ENCODE assay signal across 15 mouse cellular contexts in genomic region chr17:86798951-86799350, GRCm38 (mm10). TPM values are rescaled to one million over a fixed set of nuclear protein-coding genes. Genes with fewer than 3 reads are reported as not detected.
DNase-seq lines count a peak whose midpoint lies in the region; ATAC-seq and TF ChIP-seq lines count a peak whose summit lies in the region.
"Had no signal": no experiment of that assay in that cellular context is flagged by ENCODE, and none has a peak within 500 bp of the region (broad histone marks: within the 10 kb centered on the region; RNA-seq: fewer than 3 reads in every experiment).

No protein-coding gene starts in this region.

- no peak for DNase-seq in heart, adult 2 months
- DNase-seq in heart, postnatal 14 days, result no peak
- no peak for DNase-seq in kidney, postnatal 0 days (ENCODE audit: low spot score)
- no peak for DNase-seq in kidney, postnatal 14 days
- peak; percentile 47 for DNase-seq in testis, postnatal 14 days (ENCODE audit: low spot score)
- no peak for DNase-seq in testis, postnatal 10 days (ENCODE audit: low spot score)
- DNase-seq in layer of hippocampus, postnatal 14 days (ENCODE audit: low spot score in 2 of 2), result no peak
- DNase-seq: cerebellum, postnatal 25 days; gastrocnemius, postnatal 10 days; kidney, adult 8-10 months; right cerebral cortex, postnatal 14 days; thymus, postnatal 4 days had no signal

- no peak overlapping the region for H3K9ac ChIP-seq in heart, adult 2 months (ENCODE audit: low read depth, low read length)
- H3K9ac ChIP-seq in kidney, postnatal 0 days (ENCODE audit: low read depth, low read length), result no peak overlapping the region
- H3K9ac ChIP-seq: hindbrain, embryonic 14.5 days had no signal

- H3K9me3 ChIP-seq in kidney, postnatal 0 days (replicated peaks; ENCODE audit: low read length), result no peaks in the 10 kb centered on the region

- H3K36me3 ChIP-seq in heart, adult 2 months (ENCODE audit: control insufficient read depth, insufficient read depth, low read length), result peaks cover 47% of the 10 kb centered on the region
- H3K36me3 ChIP-seq in kidney, postnatal 0 days (ENCODE audit: insufficient read depth, low read length), result 0 out of 2 replicates have a peak, but pooled peaks cover 5% of the 10 kb centered on the region

- 33% methylated on average over 11 of the region's 11 CpGs for WGBS in heart, adult 2 months
- WGBS in kidney, postnatal 0 days, result 74% methylated on average over 11 of the region's 11 CpGs

- H3K4me1 ChIP-seq in heart, adult 2 months (ENCODE audit: control insufficient read depth, insufficient read depth, low read length), result peaks cover 42% of the 10 kb centered on the region
- H3K4me1 ChIP-seq in kidney, postnatal 0 days (replicated peaks; ENCODE audit: insufficient read depth, low read length), result 0 out of 2 replicates have a peak, but pooled peaks cover 7% of the 10 kb centered on the region

- TF ChIP-seq EP300 in heart, adult 2 months (IDR thresholded peaks at IDR 0.05; ENCODE audit: insufficient read depth, low read depth, low read length), result 0 out of 2 replicates have a peak, but pooled peaks have one; percentile 32

- H3K79me2 ChIP-seq in heart, adult 2 months (replicated peaks; ENCODE audit: control insufficient read depth, insufficient read depth, low read length), result peaks cover 5% of the 10 kb centered on the region

- no peak for ATAC-seq in kidney, postnatal 0 days (replicated peaks; ENCODE audit: low FRiP score, low read depth)
- no peak for ATAC-seq in frontal cortex, adult (ENCODE audit: low TSS enrichment)
- ATAC-seq: forebrain, embryonic 14.5 days had no signal

- peak overlapping the region; percentile 93 for H3K27ac ChIP-seq in heart, adult 2 months
- 0 out of 2 replicates have a peak overlapping the region, but pooled peaks have one; percentile 25 for H3K27ac ChIP-seq in kidney, postnatal 0 days
- H3K27ac ChIP-seq: hindbrain, embryonic 14.5 days had no signal

- no peak for TF ChIP-seq POLR2A in heart, adult 2 months (IDR thresholded peaks at IDR 0.05; ENCODE audit: insufficient read depth, low read depth, low read length)

- H3K27me3 ChIP-seq in heart, adult 2 months (ENCODE audit: control insufficient read depth, insufficient read depth, low read length), result no peaks in the 10 kb centered on the region
- no peaks in the 10 kb centered on the region for H3K27me3 ChIP-seq in kidney, postnatal 0 days (ENCODE audit: insufficient read depth, low read length)

- H3K4me2 ChIP-seq in kidney, postnatal 0 days (ENCODE audit: low read length), result no peak overlapping the region
- H3K4me2 ChIP-seq: hindbrain, embryonic 14.5 days had no signal

- intact Hi-C loops in heart, adult 2 months (cut with DNase I), result loop anchor here (1.0 kb wide), 1 partner anchor 14 kb away; no protein-coding TSS in a partner anchor
- intact Hi-C loops in heart, postnatal 14 days (cut with DNase I), result loop anchor here (2.0 kb wide), 1 partner anchor 18 kb away; no protein-coding TSS in a partner anchor

- TF ChIP-seq CTCF in heart, adult 2 months (IDR thresholded peaks at IDR 0.05), result no peak
- TF ChIP-seq CTCF in kidney, postnatal 0 days (IDR thresholded peaks at IDR 0.05; ENCODE audit: low read depth), result no peak

- H3K4me3 ChIP-seq in heart, adult 2 months, result no peak overlapping the region
- no peak overlapping the region for H3K4me3 ChIP-seq in kidney, postnatal 0 days (replicated peaks; ENCODE audit: low read depth, low read length)

RNA-seq across cellular contexts. Expression of gene Epas1, which starts 45.5 kb away (rescaled TPM):
- 100 to 1,000 TPM; 244 to 277 TPM for total RNA-seq in heart, adult 2 months (2021)
- polyA plus RNA-seq in heart, adult 2 months (2012; rRNA removed), result 115 and 119 TPM in 2 replicates
- 100 to 1,000 TPM; 259 to 278 TPM for total RNA-seq in heart, postnatal 14 days (2021)
- polyA plus RNA-seq in kidney, postnatal 0 days (2015; fragmentation: Nextera tagmentation; extraction: Ambion mirVana), result 12.8 and 14.3 TPM in 2 replicates
- 100 to 1,000 TPM; 105 to 106 TPM for total RNA-seq in layer of hippocampus, postnatal 14 days (2021)
